Mouse (Mus musculus) megakaryocyte, embryonic 14.5 days (primary cell): ENCODE results near the gene Samhd1.

Experiments used
- FLI1 ChIP-seq: IDR thresholded peaks from 2 replicates; pipeline ENCODE4 v1.6.1; 2012; ENCODE audit warnings: low read length, inconsistent platforms, mixed read lengths
- GATA1 ChIP-seq: IDR thresholded peaks from 3 replicates; pipeline ENCODE4 v1.6.1; 2012; ENCODE audit warnings: mixed read lengths, low read length, inconsistent platforms, borderline replicate concordance

- TF ChIP-seq GATA1, result no peak
- TF ChIP-seq FLI1, result no peak
Measured at GRCm38 (mm10) chr2:157137959-157138731, 3.1 kb upstream of the Samhd1 start.
